Mouse (Mus musculus): ENCODE measurements at regions not wholly inside any gene's neighbourhood (a gene's known extent, or its start where the extent isn't known, plus 50 kb on each side); places are given as distances from the start of the nearest gene placed in this dataset.

- 55% methylated on average over 10 of the region's 10 CpGs for WGBS (ENCODE audit: insufficient replicate concordance)
- TF ChIP-seq EP300 (IDR thresholded peaks at IDR 0.05; ENCODE audit: low read depth): no peak
- no peak for TF ChIP-seq CTCF (IDR thresholded peaks at IDR 0.05; ENCODE audit: low read depth)
- H3K4me3 ChIP-seq (ENCODE audit: low read depth, low read length): no peak overlapping the region
- H3K27me3 ChIP-seq (ENCODE audit: insufficient read depth, low read length): no peaks in the 10 kb centered on the region
- no peaks in the 10 kb centered on the region for H3K9me3 ChIP-seq (ENCODE audit: low read length)
- DNase-seq (no peak), ATAC-seq (no peak)
- no peak overlapping the region for H3K4me2 ChIP-seq (ENCODE audit: low read depth, low read length)
- no peak overlapping the region for H3K9ac ChIP-seq (replicated peaks)
- no peaks in the 10 kb centered on the region for H3K36me3 ChIP-seq (replicated peaks; ENCODE audit: insufficient read depth, low read length)
- no peaks in the 10 kb centered on the region for H3K4me1 ChIP-seq (ENCODE audit: insufficient read depth)
- no peak overlapping the region for H3K27ac ChIP-seq (ENCODE audit: low read depth)
Measured at GRCm38 (mm10) chr15:93673976-93674375, 78.3 kb upstream of the Prickle1 start.

- H3K36me3 ChIP-seq (replicated peaks; ENCODE audit: insufficient read depth, low read length): no peaks in the 10 kb centered on the region
- no peaks in the 10 kb centered on the region for H3K4me1 ChIP-seq (ENCODE audit: insufficient read depth)
- H3K9ac ChIP-seq (replicated peaks): no peak overlapping the region
- H3K9me3 ChIP-seq (ENCODE audit: low read length): no peaks in the 10 kb centered on the region
- H3K4me3 ChIP-seq (ENCODE audit: low read depth, low read length): no peak overlapping the region
- WGBS (ENCODE audit: insufficient replicate concordance): 60% methylated on average over 5 of the region's 5 CpGs
- H3K27me3 ChIP-seq (ENCODE audit: insufficient read depth, low read length): no peaks in the 10 kb centered on the region
- H3K27ac ChIP-seq (ENCODE audit: low read depth): no peak overlapping the region
- DNase-seq (no peak), ATAC-seq (no peak)
- no peak overlapping the region for H3K4me2 ChIP-seq (ENCODE audit: low read depth, low read length)
- TF ChIP-seq CTCF (IDR thresholded peaks at IDR 0.05; ENCODE audit: low read depth) (no peak), EP300 (IDR thresholded peaks at IDR 0.05; ENCODE audit: low read depth) (no peak)
Measured at GRCm38 (mm10) chr15:93663876-93664275, 68.2 kb upstream of the Prickle1 start.

GRCm38 (mm10) chr15:93662601-93663000, 66.9 kb upstream of the Prickle1 start:
- H3K9ac ChIP-seq (replicated peaks): no peak overlapping the region
- no peak overlapping the region for H3K4me3 ChIP-seq (ENCODE audit: low read depth, low read length)
- TF ChIP-seq EP300 (IDR thresholded peaks at IDR 0.05; ENCODE audit: low read depth) (no peak), CTCF (IDR thresholded peaks at IDR 0.05; ENCODE audit: low read depth) (no peak)
- 71% methylated on average over 1 of the region's 1 CpGs for WGBS (ENCODE audit: insufficient replicate concordance)
- H3K4me1 ChIP-seq (ENCODE audit: insufficient read depth): no peaks in the 10 kb centered on the region
- H3K9me3 ChIP-seq (ENCODE audit: low read length): no peaks in the 10 kb centered on the region
- no peak overlapping the region for H3K4me2 ChIP-seq (ENCODE audit: low read depth, low read length)
- H3K27ac ChIP-seq (ENCODE audit: low read depth): no peak overlapping the region
- no peak for DNase-seq
- no peak for ATAC-seq
- no peaks in the 10 kb centered on the region for H3K36me3 ChIP-seq (replicated peaks; ENCODE audit: insufficient read depth, low read length)
- no peaks in the 10 kb centered on the region for H3K27me3 ChIP-seq (ENCODE audit: insufficient read depth, low read length)

- Histone ChIP-seq H3K9ac (replicated peaks) (no peak overlapping the region), H3K4me3 (ENCODE audit: low read depth, low read length) (no peak overlapping the region), H3K9me3 (ENCODE audit: low read length) (no peaks in the 10 kb centered on the region), H3K27ac (ENCODE audit: low read depth) (no peak overlapping the region), H3K27me3 (ENCODE audit: insufficient read depth, low read length) (no peaks in the 10 kb centered on the region), H3K4me1 (ENCODE audit: insufficient read depth) (no peaks in the 10 kb centered on the region), H3K36me3 (replicated peaks; ENCODE audit: insufficient read depth, low read length) (no peaks in the 10 kb centered on the region), H3K4me2 (ENCODE audit: low read depth, low read length) (no peak overlapping the region)
- 76% methylated on average over 2 of the region's 2 CpGs for WGBS (ENCODE audit: insufficient replicate concordance)
- no peak for TF ChIP-seq EP300 (IDR thresholded peaks at IDR 0.05; ENCODE audit: low read depth)
- no peak for TF ChIP-seq CTCF (IDR thresholded peaks at IDR 0.05; ENCODE audit: low read depth)
- no peak for DNase-seq
- no peak for ATAC-seq
Measured at GRCm38 (mm10) chr15:93661801-93662200, 66.1 kb upstream of the Prickle1 start.

GRCm38 (mm10) chr15:93660952-93661648, 65.4 kb upstream of the Prickle1 start:
- no peak overlapping the region for H3K4me2 ChIP-seq (ENCODE audit: low read depth, low read length)
- no peaks in the 10 kb centered on the region for H3K36me3 ChIP-seq (replicated peaks; ENCODE audit: insufficient read depth, low read length)
- ATAC-seq: no peak
- no peak overlapping the region for H3K27ac ChIP-seq (ENCODE audit: low read depth)
- H3K9ac ChIP-seq (replicated peaks): no peak overlapping the region
- DNase-seq: no peak
- no peak overlapping the region for H3K4me3 ChIP-seq (ENCODE audit: low read depth, low read length)
- WGBS (ENCODE audit: insufficient replicate concordance): 86% methylated on average over 14 of the region's 14 CpGs
- H3K27me3 ChIP-seq (ENCODE audit: insufficient read depth, low read length): no peaks in the 10 kb centered on the region
- H3K4me1 ChIP-seq (ENCODE audit: insufficient read depth): no peaks in the 10 kb centered on the region
- no peak for TF ChIP-seq EP300 (IDR thresholded peaks at IDR 0.05; ENCODE audit: low read depth)
- TF ChIP-seq CTCF (IDR thresholded peaks at IDR 0.05; ENCODE audit: low read depth): no peak
- no peaks in the 10 kb centered on the region for H3K9me3 ChIP-seq (ENCODE audit: low read length)

GRCm38 (mm10) chr15:93657171-93657570, 61.5 kb upstream of the Prickle1 start:
- no peak for ATAC-seq
- Histone ChIP-seq H3K4me1 (ENCODE audit: insufficient read depth) (no peaks in the 10 kb centered on the region), H3K9ac (replicated peaks) (no peak overlapping the region), H3K27me3 (ENCODE audit: insufficient read depth, low read length) (no peaks in the 10 kb centered on the region), H3K27ac (ENCODE audit: low read depth) (no peak overlapping the region), H3K4me2 (ENCODE audit: low read depth, low read length) (no peak overlapping the region), H3K9me3 (ENCODE audit: low read length) (no peaks in the 10 kb centered on the region), H3K4me3 (ENCODE audit: low read depth, low read length) (no peak overlapping the region), H3K36me3 (replicated peaks; ENCODE audit: insufficient read depth, low read length) (no peaks in the 10 kb centered on the region)
- no peak for TF ChIP-seq EP300 (IDR thresholded peaks at IDR 0.05; ENCODE audit: low read depth)
- no peak for DNase-seq
- WGBS (ENCODE audit: insufficient replicate concordance): 82% methylated on average over 6 of the region's 6 CpGs

- WGBS (ENCODE audit: insufficient replicate concordance): 63% methylated on average over 6 of the region's 6 CpGs
- Histone ChIP-seq H3K36me3 (replicated peaks; ENCODE audit: insufficient read depth, low read length) (no peaks in the 10 kb centered on the region), H3K4me1 (ENCODE audit: insufficient read depth) (no peaks in the 10 kb centered on the region), H3K9ac (replicated peaks) (no peak overlapping the region), H3K4me2 (ENCODE audit: low read depth, low read length) (no peak overlapping the region), H3K9me3 (ENCODE audit: low read length) (no peaks in the 10 kb centered on the region), H3K27me3 (ENCODE audit: insufficient read depth, low read length) (no peaks in the 10 kb centered on the region), H3K27ac (ENCODE audit: low read depth) (no peak overlapping the region), H3K4me3 (ENCODE audit: low read depth, low read length) (no peak overlapping the region)
- TF ChIP-seq CTCF (IDR thresholded peaks at IDR 0.05; ENCODE audit: low read depth) (no peak), EP300 (IDR thresholded peaks at IDR 0.05; ENCODE audit: low read depth) (no peak)
- DNase-seq (no peak), ATAC-seq (no peak)
Measured at GRCm38 (mm10) chr15:93656713-93657112, 61.0 kb upstream of the Prickle1 start.
